Mouse (Mus musculus) Patski (cell line): ENCODE measurements at regions not wholly inside any gene's neighbourhood (a gene's known extent, or its start where the extent isn't known, plus 50 kb on each side); places are given as distances from the start of the nearest gene placed in this dataset.

ENCODE experiments used
- ATAC-seq: fragments of 100-300 bp; one replicate; pipeline ENCODE4 v1.8.0; 2021
- CTCF ChIA-PET: fragments of 350-600 bp; sonication (Branson Sonifier 250); formaldehyde crosslinking; loops from one replicate; lab custom pipeline; 2022; ENCODE audit warnings: inconsistent platforms; lab: Charles Lee
- POLR2A ChIA-PET: fragments of 350-600 bp; sonication (Branson Sonifier 250); formaldehyde crosslinking; loops from one replicate; lab custom pipeline; 2022; ENCODE audit warnings: antibody characterized with exemption, inconsistent platforms; lab: Charles Lee
- DNase-seq: peaks from one replicate; pipeline ENCODE4 v3.0.0-alpha.2; 2011; ENCODE audit warnings: low read depth, low spot score
- H3K27me3 ChIP-seq: fragments of 371-371 bp; one replicate; pipeline ENCODE4 v1.5.1; 2021
- CTCF ChIP-seq: fragments of 100-300 bp; IDR thresholded peaks from one replicate; pipeline ENCODE4 v1.5.1; 2021
- in situ Hi-C: fragments of 300-500 bp; cut with MboI; formaldehyde crosslinking; loops from 3 replicates; pipeline ENCODE4 v1.11.1; 2018; ENCODE audit warnings: low pct_unique_long_range_greater_than_20kb, mixed read lengths

DNA sequence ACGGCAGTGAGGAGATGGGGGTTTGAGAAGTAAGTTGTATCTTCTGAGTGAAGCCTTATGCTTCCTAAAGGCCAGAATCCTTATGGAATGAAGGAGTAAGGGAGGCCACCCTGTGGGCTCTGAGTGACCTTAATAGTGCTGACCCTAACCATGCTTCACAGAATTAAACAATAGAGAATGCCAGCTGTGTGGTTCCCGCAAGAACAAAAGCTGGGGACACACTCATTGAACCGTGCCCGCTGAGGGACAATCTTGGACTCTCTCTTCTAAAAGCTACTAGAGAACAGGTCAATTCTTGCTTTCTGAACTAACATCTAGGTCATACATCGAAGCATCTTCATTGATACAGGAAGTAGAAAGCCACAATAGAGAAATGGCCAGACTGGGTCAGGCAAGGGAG, 223.3 kb upstream of the Pabpc6 start:
- no peaks in the 10 kb centered on the region for H3K27me3 ChIP-seq
- in situ Hi-C loops, result no loop called here
- DNase-seq, result no peak
- TF ChIP-seq CTCF, result no peak
- CTCF ChIA-PET, result interaction anchor here (1.2 kb wide), 1 partner anchor 16 kb away, joined by 3 read pairs; no protein-coding TSS in a partner anchor
- POLR2A ChIA-PET, result no interaction called here
- ATAC-seq, result no peak

DNA sequence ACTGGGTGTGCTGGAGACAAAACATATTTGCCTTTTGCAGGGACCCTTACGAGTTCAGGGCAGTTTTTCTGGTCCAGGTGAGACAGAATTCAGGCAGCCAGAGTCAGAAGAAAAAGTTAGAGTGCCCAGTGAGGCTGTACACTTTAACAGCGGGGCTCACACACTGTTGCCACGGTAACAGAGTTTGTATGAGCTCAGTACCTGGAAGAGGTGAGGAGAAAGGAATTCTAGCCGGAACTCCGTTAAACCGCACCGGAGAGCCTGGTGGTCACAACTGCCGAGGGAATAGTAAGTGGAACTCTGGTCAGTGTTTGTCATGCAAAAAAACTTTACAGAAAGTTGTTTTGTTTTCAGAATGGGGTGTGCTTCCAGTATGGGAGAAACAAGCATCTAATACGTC, 222.6 kb upstream of the Pabpc6 start:
- TF ChIP-seq CTCF, result no peak

DNA sequence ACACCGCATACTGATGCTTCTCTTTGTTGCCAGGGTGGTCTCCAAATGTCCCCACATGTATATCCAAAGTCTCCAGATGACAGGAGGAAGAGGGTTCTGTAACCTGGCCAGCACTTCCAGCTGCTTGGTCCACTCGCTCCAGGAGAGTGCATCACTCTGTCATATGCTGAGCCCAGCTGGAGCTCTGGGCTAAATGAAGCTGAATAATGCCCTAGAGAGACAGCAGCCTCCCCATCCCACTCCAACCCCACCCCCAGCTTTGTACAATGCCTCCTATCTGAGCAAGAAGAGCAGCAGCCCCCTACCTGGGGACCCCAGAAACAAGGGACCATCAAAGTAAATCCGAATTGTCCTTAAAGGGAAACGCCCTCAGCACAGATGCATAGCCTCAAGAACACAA, 219.0 kb upstream of the Pabpc6 start:
- ChIA-PET CTCF (no interaction called here), POLR2A (no interaction called here)
- no peak for TF ChIP-seq CTCF
- no peak for DNase-seq
- no peak for ATAC-seq
- in situ Hi-C loops, result no loop called here
- H3K27me3 ChIP-seq, result no peaks in the 10 kb centered on the region

More for the DNA sequence above, 222.6 kb upstream of the Pabpc6 start:
- POLR2A ChIA-PET, result no interaction called here
- H3K27me3 ChIP-seq, result no peaks in the 10 kb centered on the region
- DNase-seq (no peak), ATAC-seq (no peak)
- CTCF ChIA-PET, result no interaction called here
- in situ Hi-C loops, result no loop called here

DNA sequence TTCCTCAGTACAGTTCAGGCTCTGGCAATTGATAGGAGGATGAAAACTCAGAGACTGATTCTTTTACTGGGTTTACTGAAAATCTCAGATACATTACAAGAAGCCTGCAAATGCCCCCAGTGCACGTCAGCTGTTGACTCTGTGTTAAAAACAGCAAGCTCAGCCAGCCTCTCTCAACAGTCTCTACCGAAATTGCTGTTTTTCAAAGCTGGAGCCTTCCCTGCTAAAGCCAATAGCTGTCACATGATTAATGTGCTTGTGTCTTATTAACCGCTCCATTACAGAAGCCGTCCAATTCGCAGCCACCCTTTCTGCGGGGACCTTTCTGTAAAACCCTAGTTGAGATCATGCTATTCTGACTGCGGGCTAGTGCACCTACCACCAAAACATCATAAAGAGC, 215.6 kb upstream of the Pabpc6 start:
- ATAC-seq (no peak), DNase-seq (no peak)
- no peak for TF ChIP-seq CTCF
- ChIA-PET CTCF (interaction anchor here (1.0 kb wide), 1 partner anchor 12 kb away, joined by 3 read pairs; no protein-coding TSS in a partner anchor), POLR2A (no interaction called here)
- in situ Hi-C loops, result no loop called here
- no peaks in the 10 kb centered on the region for H3K27me3 ChIP-seq

DNA sequence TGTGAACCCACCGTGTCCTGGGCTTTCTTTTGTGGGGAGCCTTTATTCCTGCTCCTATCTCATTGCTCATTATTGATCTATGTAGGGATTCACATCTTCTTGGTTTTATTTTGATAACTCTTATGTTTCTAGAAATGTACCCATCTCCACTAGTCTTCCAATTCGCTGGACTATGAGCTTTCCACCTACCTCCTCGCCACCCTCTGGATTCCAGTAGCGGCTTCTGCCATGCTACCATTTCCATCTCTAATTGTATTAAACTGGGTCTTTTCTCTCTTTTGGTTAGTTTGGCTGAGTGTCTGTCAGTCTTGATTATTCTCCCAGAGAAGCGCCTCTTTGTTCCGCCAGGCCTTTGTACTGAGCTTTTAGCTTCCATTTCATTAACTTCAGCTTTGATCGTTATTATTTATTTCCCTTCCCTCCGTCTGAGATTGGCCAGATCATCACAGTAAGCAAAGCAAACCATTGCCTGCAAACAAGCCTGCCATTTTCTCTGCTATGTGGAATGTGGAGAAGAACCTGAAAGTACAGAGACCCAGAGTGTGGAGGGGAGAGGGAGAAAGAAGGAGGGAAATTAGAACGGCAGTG, 213.2 kb upstream of the Pabpc6 start:
- POLR2A ChIA-PET, result interaction anchor here (0.7 kb wide), 1 partner anchor 11 kb away, joined by 3 read pairs; no protein-coding TSS in a partner anchor
- CTCF ChIA-PET, result no interaction called here
- DNase-seq (no peak), ATAC-seq (no peak)
- in situ Hi-C loops, result no loop called here
- H3K27me3 ChIP-seq, result peaks cover 5% of the 10 kb centered on the region
- no peak for TF ChIP-seq CTCF

DNA sequence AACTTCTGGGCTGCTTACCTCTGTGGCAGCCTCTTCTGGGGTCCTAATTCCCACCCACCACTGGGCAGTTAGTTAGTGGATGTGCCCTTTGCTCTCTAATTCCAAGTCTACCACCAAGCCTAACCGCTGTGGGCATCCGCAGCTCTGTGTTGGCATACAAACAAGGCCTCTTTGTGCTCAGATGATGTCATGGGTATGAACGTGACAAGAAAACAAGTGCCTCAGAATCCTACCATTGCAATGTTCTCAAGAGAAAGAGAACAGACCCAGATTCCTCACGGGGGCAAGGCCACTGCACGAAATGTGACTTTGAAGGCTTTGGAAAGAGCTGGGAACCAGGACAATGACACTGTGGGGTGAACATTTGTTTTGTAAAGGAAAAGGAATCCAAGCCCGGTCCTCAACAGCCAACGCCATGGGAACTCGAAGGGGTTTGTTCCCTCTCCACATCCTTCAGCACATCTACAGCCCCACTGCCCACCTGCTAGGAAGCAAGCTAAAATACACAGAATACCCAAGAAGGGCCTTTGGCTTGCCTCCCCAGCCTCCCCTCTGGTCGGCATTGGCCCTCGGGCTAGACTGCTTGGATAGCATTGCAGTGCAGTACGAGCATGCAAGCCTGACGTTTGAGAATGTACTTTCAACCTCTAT, 210.2 kb upstream of the Pabpc6 start:
- DNase-seq, result no peak
- ATAC-seq, result no peak
- no peak for TF ChIP-seq CTCF
- CTCF ChIA-PET, result no interaction called here
- POLR2A ChIA-PET, result no interaction called here
- in situ Hi-C loops, result no loop called here
- H3K27me3 ChIP-seq, result peaks cover 5% of the 10 kb centered on the region

DNA sequence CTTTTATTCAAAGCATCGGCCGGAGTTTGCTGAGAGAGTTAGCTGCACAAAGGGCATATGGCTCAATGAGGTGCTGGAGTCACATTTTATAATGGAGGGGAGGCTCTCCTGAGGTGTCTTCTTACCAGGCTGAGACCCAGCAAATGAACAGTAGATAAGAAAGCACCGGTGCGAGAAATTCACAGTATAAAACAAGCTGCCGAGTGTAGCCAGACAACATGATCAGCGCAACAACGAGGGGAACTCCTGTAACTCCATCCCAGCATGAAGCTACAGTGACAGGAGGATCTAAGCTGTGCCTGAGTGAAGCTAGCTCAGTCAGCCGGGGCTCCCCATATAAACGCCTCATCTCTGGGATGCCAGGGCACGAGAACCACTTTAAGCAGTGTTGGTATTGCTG, 204.2 kb upstream of the Pabpc6 start:
- in situ Hi-C loops, result no loop called here
- ATAC-seq (no peak), DNase-seq (no peak)
- CTCF ChIA-PET, result interaction anchor here (1.6 kb wide), 1 partner anchor 11 kb away, joined by 3 read pairs; no protein-coding TSS in a partner anchor
- POLR2A ChIA-PET, result no interaction called here
- TF ChIP-seq CTCF, result no peak
- H3K27me3 ChIP-seq, result peaks cover 4% of the 10 kb centered on the region

DNA sequence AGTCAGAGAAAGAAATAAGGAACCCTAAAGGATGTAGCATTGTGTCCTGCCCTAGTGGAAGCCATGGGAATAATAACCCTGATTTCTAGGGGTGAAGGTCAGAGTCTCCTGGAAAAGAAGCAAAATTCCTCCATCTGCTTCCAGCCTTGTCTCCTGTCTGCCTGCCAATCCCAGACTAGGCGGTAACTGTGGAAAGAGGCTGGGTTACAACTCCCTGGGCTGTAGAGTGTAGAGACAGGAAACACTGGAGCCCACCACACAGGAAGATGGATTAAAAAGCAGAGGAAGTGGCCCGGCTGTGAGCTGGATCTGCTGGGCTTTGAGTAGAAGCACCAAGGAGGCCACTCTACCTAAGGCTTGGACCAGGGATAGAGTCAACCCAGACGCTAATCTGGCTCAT, 200.7 kb upstream of the Pabpc6 start:
- ATAC-seq (no peak), DNase-seq (no peak)
- POLR2A ChIA-PET, result interaction anchor here (0.7 kb wide), 1 partner anchor 1945 kb away, joined by 3 read pairs; no protein-coding TSS in a partner anchor
- H3K27me3 ChIP-seq, result peaks cover 3% of the 10 kb centered on the region
- CTCF ChIA-PET, result no interaction called here
- in situ Hi-C loops, result no loop called here
- no peak for TF ChIP-seq CTCF

DNA sequence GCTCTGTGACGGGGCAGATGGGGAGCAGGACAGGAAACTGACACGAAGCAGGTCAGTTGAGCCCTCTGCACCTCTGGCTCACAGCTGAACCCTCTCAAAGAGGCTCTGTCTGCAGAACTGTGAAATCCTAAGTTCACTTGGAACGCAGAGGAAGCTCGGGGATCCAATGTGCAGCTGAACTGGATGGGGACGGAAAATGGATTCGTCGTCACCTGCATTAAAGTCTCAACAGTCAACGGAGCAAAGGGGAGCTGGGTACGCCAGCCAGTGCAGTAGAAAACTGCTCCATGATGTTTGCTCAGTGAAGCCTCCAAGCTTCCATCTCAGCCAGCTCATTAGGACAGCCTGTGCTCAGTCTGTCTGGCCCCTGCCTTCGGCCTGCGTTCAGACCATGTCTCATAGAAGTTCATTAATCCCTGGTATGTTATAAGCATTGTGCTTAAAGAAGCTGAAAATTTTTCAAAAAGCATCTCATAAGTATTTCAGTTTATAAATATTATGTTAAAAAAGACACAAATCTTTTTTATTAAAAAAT, 199.3 kb upstream of the Pabpc6 start:
- DNase-seq (no peak), ATAC-seq (no peak)
- ChIA-PET POLR2A (interaction anchor here (0.7 kb wide), 1 partner anchor 103 kb away, joined by 5 read pairs; no protein-coding TSS in a partner anchor), CTCF (no interaction called here)
- in situ Hi-C loops, result no loop called here
- H3K27me3 ChIP-seq, result peaks cover 3% of the 10 kb centered on the region
- no peak for TF ChIP-seq CTCF

DNA sequence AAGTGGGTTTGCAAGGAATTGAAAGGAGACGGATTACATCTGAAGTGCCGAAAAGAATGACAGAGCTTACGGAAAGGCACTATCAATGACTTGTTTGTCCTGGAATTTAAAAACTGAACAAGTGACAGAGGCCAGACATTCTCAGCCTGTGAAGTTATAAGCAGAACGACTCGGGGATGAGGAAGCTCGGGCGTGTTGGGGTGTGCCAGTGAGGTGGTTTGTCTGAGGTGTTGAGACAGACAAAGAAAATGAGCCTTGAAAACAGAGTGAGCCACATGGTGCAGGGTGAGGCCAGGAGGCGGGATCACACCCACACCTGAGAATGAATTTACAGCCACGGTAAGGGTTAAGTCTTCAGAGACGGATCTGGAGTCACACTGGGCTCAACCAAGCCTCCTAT, 194.7 kb upstream of the Pabpc6 start:
- TF ChIP-seq CTCF, result no peak
- CTCF ChIA-PET, result no interaction called here
- H3K27me3 ChIP-seq, result peaks cover 3% of the 10 kb centered on the region
- in situ Hi-C loops, result no loop called here
- DNase-seq (no peak), ATAC-seq (no peak)
- POLR2A ChIA-PET, result no interaction called here
